In genomic region chr11:7423276-7424081, GRCm38 (mm10) we compare ENCODE assay signal across 9 mouse cellular contexts.
DNase-seq lines count a peak whose midpoint lies in the region; ATAC-seq and TF ChIP-seq lines count a peak whose summit lies in the region.
"Had no signal": no experiment of that assay in that cellular context is flagged by ENCODE, and none has a peak within 500 bp of the region (broad histone marks: within the 10 kb centered on the region; RNA-seq: fewer than 3 reads in every experiment).

No protein-coding gene starts in this region.

- no peak; the same call in 1 of the 2 replicates for ATAC-seq in limb, embryonic 11.5 days (ENCODE audit: insufficient number of reproducible peaks, low FRiP score, low TSS enrichment, low read depth)
- peak; percentile 79 for ATAC-seq in hindbrain, embryonic 11.5 days (ENCODE audit: low FRiP score)
- ATAC-seq in liver, embryonic 14.5 days (ENCODE audit: insufficient read depth), result peak; percentile 94

- 0 out of 2 replicates have a peak, but pooled peaks cover 4% of the 10 kb centered on the region for H3K4me1 ChIP-seq in limb, embryonic 11.5 days (ENCODE audit: control insufficient read depth, insufficient read depth, low read length)
- H3K4me1 ChIP-seq in limb, embryonic 10.5 days, result peaks cover 9% of the 10 kb centered on the region
- peaks cover 13% of the 10 kb centered on the region for H3K4me1 ChIP-seq in embryonic fibroblast, embryonic 13.5 days (ENCODE audit: control insufficient read depth, insufficient read depth, low read length)
- 0 out of 2 replicates have a peak, but pooled peaks cover 2% of the 10 kb centered on the region for H3K4me1 ChIP-seq in hindbrain, embryonic 11.5 days (replicated peaks; ENCODE audit: control insufficient read depth, insufficient read depth, low read length)
- peaks cover 0 to 11% of the 10 kb centered on the region in 2 experiments; a peak in 1 of 4 replicates for H3K4me1 ChIP-seq in liver, embryonic 14.5 days (replicated peaks; ENCODE audit: control insufficient read depth in 2 of 2, insufficient read depth in 2 of 2, low read length in 1 of 2)

- 0 out of 2 replicates have a peak, but pooled peaks have one; percentile 19 for TF ChIP-seq EP300 in liver, embryonic 14.5 days (IDR thresholded peaks at IDR 0.05; ENCODE audit: low read depth)

- TF ChIP-seq CTCF in embryonic fibroblast, embryonic 13.5 days (IDR thresholded peaks at IDR 0.05; ENCODE audit: borderline replicate concordance, insufficient read depth, low read length), result peak; percentile 12; the same call in 1 of the 2 replicates
- no peak for TF ChIP-seq CTCF in liver, embryonic 14.5 days (IDR thresholded peaks at IDR 0.05; ENCODE audit: low read depth)

- H3K9ac ChIP-seq in limb, embryonic 11.5 days (ENCODE audit: low read length), result no peak overlapping the region
- no peak overlapping the region for H3K9ac ChIP-seq in hindbrain, embryonic 11.5 days (ENCODE audit: low read depth, low read length)
- no peak overlapping the region for H3K9ac ChIP-seq in liver, embryonic 14.5 days (replicated peaks)
- H3K9ac ChIP-seq: limb, embryonic 12.5 days had no signal

- H3K36me3 ChIP-seq in limb, embryonic 11.5 days (ENCODE audit: control insufficient read depth, insufficient read depth, low read length), result no peaks in the 10 kb centered on the region
- no peaks in the 10 kb centered on the region for H3K36me3 ChIP-seq in limb, embryonic 10.5 days
- no peaks in the 10 kb centered on the region for H3K36me3 ChIP-seq in hindbrain, embryonic 11.5 days (ENCODE audit: control insufficient read depth, insufficient read depth, low read length)
- H3K36me3 ChIP-seq in liver, embryonic 14.5 days (replicated peaks; ENCODE audit: control insufficient read depth, insufficient read depth, low read depth), result no peaks in the 10 kb centered on the region
- H3K36me3 ChIP-seq: limb, embryonic 12.5 days had no signal

- WGBS in limb, embryonic 11.5 days, result 16% methylated on average over 13 of the region's 13 CpGs
- 23% methylated on average over 13 of the region's 13 CpGs for WGBS in limb, embryonic 10.5 days
- 6% methylated on average over 13 of the region's 13 CpGs for WGBS in hindbrain, embryonic 11.5 days
- WGBS in liver, embryonic 14.5 days (ENCODE audit: insufficient replicate concordance), result 21% methylated on average over 13 of the region's 13 CpGs

- H3K27ac ChIP-seq in limb, embryonic 11.5 days (replicated peaks; ENCODE audit: low read depth, low read length), result no peak overlapping the region
- no peak overlapping the region for H3K27ac ChIP-seq in limb, embryonic 10.5 days
- peak overlapping the region; percentile 50 for H3K27ac ChIP-seq in embryonic fibroblast, embryonic 13.5 days (ENCODE audit: insufficient read depth, low read length)
- no peak overlapping the region for H3K27ac ChIP-seq in hindbrain, embryonic 11.5 days (ENCODE audit: low read depth, low read length)
- H3K27ac ChIP-seq in liver, embryonic 14.5 days, result peak overlapping the region; percentile 25; the same call in 1 of the 2 replicates
- H3K27ac ChIP-seq: limb, embryonic 12.5 days had no signal

- no peak overlapping the region for H3K4me3 ChIP-seq in limb, embryonic 11.5 days (ENCODE audit: low read depth, low read length)
- no peak overlapping the region for H3K4me3 ChIP-seq in limb, embryonic 10.5 days
- no peak overlapping the region for H3K4me3 ChIP-seq in embryonic fibroblast, embryonic 13.5 days (ENCODE audit: insufficient read depth, low read length)
- no peak overlapping the region for H3K4me3 ChIP-seq in hindbrain, embryonic 11.5 days (ENCODE audit: low read depth, low read length)
- no peak overlapping the region for H3K4me3 ChIP-seq in liver, embryonic 14.5 days (ENCODE audit: insufficient read depth in 1 of 2, low read depth in 2 of 2, low read length in 2 of 2)
- H3K4me3 ChIP-seq: limb, embryonic 12.5 days had no signal

- no peaks in the 10 kb centered on the region for H3K9me3 ChIP-seq in limb, embryonic 11.5 days (ENCODE audit: control insufficient read depth, low read length)
- no peaks in the 10 kb centered on the region for H3K9me3 ChIP-seq in limb, embryonic 10.5 days (replicated peaks)
- no peaks in the 10 kb centered on the region for H3K9me3 ChIP-seq in hindbrain, embryonic 11.5 days (ENCODE audit: control insufficient read depth, low read length)
- H3K9me3 ChIP-seq in liver, embryonic 14.5 days (ENCODE audit: control insufficient read depth, low read length), result no peaks in the 10 kb centered on the region
- H3K9me3 ChIP-seq: limb, embryonic 12.5 days had no signal

- TF ChIP-seq POLR2A in embryonic fibroblast, embryonic 13.5 days (IDR thresholded peaks at IDR 0.05; ENCODE audit: low read depth, low read length), result no peak

- no peak overlapping the region for H3K4me2 ChIP-seq in limb, embryonic 11.5 days (ENCODE audit: low read depth, severe bottlenecking)
- no peak overlapping the region for H3K4me2 ChIP-seq in hindbrain, embryonic 11.5 days (replicated peaks; ENCODE audit: low read depth, low read length)
- peak overlapping the region; percentile 39; the same call in 1 of the 2 replicates for H3K4me2 ChIP-seq in liver, embryonic 14.5 days (ENCODE audit: low read depth)
- H3K4me2 ChIP-seq: limb, embryonic 12.5 days had no signal

- DNase-seq in limb, embryonic 11.5 days (ENCODE audit: low spot score), result peak; percentile 22
- DNase-seq in limb, embryonic 10.5 days (ENCODE audit: low spot score), result no peak
- DNase-seq in hindbrain, embryonic 11.5 days (ENCODE audit: low spot score), result peak; percentile 15
- DNase-seq in liver, embryonic 14.5 days (ENCODE audit: low read depth in 3 of 3, low spot score in 3 of 3), result peak; percentile 14 to 32 (median 31)
- DNase-seq in urinary bladder, postnatal 36 days (ENCODE audit: low spot score in 2 of 2), result peak; percentile 8 to 12
- no peak for DNase-seq in ovary, postnatal 10 days (ENCODE audit: low spot score)
- no peak for DNase-seq in cerebellum, postnatal 4 days (ENCODE audit: low spot score in 2 of 2)

- H3K27me3 ChIP-seq in limb, embryonic 11.5 days (ENCODE audit: control insufficient read depth, insufficient read depth, low read length), result no peaks in the 10 kb centered on the region
- H3K27me3 ChIP-seq in limb, embryonic 10.5 days (ENCODE audit: low read depth, poor library complexity, severe bottlenecking), result no peaks in the 10 kb centered on the region
- H3K27me3 ChIP-seq in hindbrain, embryonic 11.5 days (ENCODE audit: control insufficient read depth, insufficient read depth, low read length), result no peaks in the 10 kb centered on the region
- no peaks in the 10 kb centered on the region for H3K27me3 ChIP-seq in liver, embryonic 14.5 days (ENCODE audit: control insufficient read depth, insufficient read depth, low read length)
- H3K27me3 ChIP-seq: limb, embryonic 12.5 days had no signal

Comparison
In these comparisons a context has a peak if more than half of its experiments do, and no peak if none do; other contexts are left out.
1. DNase-seq: peak in limb, embryonic 11.5 days (single experiment), hindbrain, embryonic 11.5 days (single experiment), liver, embryonic 14.5 days (3 of 3) and urinary bladder, postnatal 36 days (2 of 2); none in limb, embryonic 10.5 days (single experiment), ovary, postnatal 10 days (single experiment) and cerebellum, postnatal 4 days (0 of 2).
2. H3K27ac ChIP-seq: peak in embryonic fibroblast, embryonic 13.5 days (single experiment) and liver, embryonic 14.5 days (single experiment); none in limb, embryonic 11.5 days (single experiment), limb, embryonic 10.5 days (single experiment) and hindbrain, embryonic 11.5 days (single experiment).